Mouse (Mus musculus) small intestine, adult 2 months (tissue): ENCODE data around the gene Ankrd6.

Experiments
- CTCF ChIP-seq: fragments of 200-500 bp; IDR thresholded peaks from 2 replicates; pipeline ENCODE4 v1.5.1; 2012; ENCODE audit warnings: low read depth, mild to moderate bottlenecking, control low read depth, inconsistent platforms, low read length, moderate library complexity, mixed read lengths; ENCODE audit not compliant: insufficient replicate concordance, insufficient read length; ENCODE audit errors: extremely low read depth
- POLR2A ChIP-seq: fragments of 200-500 bp; IDR thresholded peaks from 2 replicates; pipeline ENCODE4 v1.6.1; 2012; ENCODE audit warnings: low read depth, mild to moderate bottlenecking, control low read depth, inconsistent platforms, low read length, moderate library complexity

DNA sequence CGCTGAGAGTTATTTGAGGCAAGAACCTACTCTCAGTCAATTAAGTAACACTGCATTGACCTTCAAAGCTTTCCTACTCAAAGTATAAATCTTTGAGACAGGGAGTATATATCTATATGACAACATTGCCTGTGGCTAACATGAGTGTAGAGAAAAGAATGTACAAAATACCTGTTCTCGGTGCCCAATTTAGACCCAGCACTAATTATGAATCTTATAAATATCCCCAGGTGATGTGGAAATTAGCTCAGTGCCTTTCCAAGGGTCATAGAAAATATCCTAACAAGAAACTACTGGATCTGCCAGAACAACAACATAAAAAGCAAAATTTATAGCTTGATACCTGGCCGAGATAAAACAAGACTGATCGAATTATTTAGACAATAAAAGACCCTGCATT is 151.7 kb downstream of the Ankrd6 start:
- TF ChIP-seq CTCF (no peak), POLR2A (no peak)
